Mouse (Mus musculus) C2C12 (cell line): ENCODE data around the gene Nup85.

Source experiments
- CTCF ChIP-seq: IDR thresholded peaks from one replicate; pipeline ENCODE4 v1.5.1; 2011; ENCODE audit not compliant: control insufficient read depth, insufficient read depth, insufficient read length
- MAX ChIP-seq: IDR thresholded peaks from one replicate; pipeline ENCODE4 v1.6.1; 2011; ENCODE audit warnings: mild to moderate bottlenecking, control low read depth
- USF1 ChIP-seq: IDR thresholded peaks from one replicate; pipeline ENCODE4 v1.6.1; 2011; ENCODE audit warnings: low read depth, mild to moderate bottlenecking, control low read depth, moderate library complexity

DNA sequence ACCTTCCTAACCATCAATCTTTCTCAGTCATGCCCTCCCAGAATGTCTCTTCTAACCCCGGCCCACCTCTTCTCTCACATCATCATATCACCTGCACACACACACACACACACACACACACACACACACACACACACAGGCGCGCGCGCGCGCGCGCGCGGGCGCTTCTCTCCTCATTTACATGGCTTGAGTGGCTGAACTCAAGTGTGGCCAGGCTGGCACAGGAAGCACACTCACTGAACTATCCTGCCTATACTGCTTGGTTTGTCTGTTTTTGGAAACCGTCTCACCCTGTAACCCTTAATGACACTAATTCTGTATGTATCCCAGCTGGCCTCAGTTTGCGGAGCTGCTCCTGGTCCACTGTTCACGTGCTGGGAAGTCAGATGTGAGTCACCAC, 36.5 kb downstream of the Nup85 start:
- TF ChIP-seq MAX (no peak), CTCF (no peak), USF1 (no peak)
